Mouse (Mus musculus): ENCODE results near the gene Pcsk7. TPM values are rescaled to one million over a fixed set of nuclear protein-coding genes. Genes with fewer than 3 reads are reported as not detected.

Gene Pcsk7
- total RNA-seq, 2 experiments from 2014 or later, result 13.5 to 15.6 TPM

DNA sequence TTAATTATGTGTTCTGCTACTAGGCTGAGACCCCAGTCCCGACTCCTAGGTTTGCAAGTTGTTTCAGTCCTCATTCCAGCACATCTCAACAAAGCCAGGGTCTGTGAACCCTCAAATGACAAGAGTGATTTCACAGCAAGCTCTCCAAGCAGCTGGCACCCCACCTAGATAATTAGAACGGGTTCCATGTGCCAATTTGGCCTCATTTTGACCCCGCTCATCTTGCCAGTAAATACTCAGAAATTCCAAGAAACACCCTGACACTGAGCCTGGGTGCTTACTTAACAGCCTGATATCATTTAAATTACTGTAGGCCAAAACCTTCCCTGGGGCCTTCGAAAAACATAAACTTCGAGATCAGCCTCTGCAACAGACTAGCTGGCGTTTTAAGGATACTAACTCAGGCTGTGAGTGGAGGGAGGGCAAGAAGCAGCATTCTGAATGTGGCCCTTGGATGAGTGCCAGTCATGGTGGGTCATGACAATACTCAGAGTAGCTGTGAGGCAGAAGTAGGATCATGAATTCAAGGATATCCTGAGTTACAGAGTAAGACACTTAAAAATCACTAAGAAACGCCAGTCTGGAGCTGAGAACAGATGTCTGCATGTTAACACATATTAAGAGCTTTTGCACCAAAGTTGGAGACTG, 51.9 kb downstream of the Pcsk7 start:
- intact Hi-C loops (cut with DNase I), result no loop called here
- DNase-seq, result no peak

DNA sequence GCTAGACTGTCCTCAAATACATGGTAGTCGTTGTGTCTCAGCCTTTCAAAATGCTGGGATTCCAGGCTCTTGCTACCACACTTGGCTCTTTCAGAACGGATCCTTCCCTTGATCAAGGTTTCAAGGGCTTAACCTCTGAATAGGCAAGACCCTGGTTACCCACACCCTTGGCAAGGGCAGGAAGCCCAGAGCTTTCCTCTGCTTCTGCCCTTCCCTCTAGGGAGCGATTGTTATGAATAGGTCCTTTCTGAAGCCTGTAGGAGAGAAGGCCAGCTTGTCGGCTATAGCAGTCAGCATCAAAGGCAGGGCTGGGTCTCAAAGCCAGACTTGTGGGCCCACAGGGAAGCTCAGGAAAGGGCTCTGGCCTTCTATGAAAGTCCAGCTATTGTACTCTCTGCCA, 52.6 kb downstream of the Pcsk7 start:
- intact Hi-C loops (cut with DNase I), result no loop called here
- DNase-seq, result no peak

GRCm38 (mm10) chr9:45959661-45960060, 53.4 kb downstream of the Pcsk7 start:
- no peak for DNase-seq
- intact Hi-C loops (cut with DNase I), result no loop called here

GRCm38 (mm10) chr9:45961855-45962254, 55.6 kb downstream of the Pcsk7 start:
- no peak for DNase-seq

DNA sequence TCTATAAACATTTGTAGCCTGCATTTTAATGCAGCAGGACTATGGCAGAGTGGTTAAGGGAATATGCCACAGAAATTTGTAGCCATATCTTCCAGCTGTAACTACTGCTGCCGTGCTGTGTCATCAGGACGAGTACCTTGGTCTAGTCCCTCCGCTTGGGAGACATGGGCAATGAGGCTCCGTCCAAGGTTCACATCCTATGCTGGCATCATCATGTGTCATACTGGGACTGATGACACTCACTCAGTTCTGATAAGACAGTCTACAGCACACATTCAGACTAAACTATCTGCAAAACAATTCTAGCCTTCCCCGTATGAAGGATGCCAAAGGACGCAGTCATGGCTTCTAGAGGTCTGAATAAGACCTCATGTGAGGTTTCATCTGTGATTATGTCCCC, 57.3 kb downstream of the Pcsk7 start:
- intact Hi-C loops (cut with DNase I), result no loop called here
- no peak for DNase-seq

More at GRCm38 (mm10) chr9:45961855-45962254, 55.6 kb downstream of the Pcsk7 start:
- intact Hi-C loops (cut with DNase I), result no loop called here

DNA sequence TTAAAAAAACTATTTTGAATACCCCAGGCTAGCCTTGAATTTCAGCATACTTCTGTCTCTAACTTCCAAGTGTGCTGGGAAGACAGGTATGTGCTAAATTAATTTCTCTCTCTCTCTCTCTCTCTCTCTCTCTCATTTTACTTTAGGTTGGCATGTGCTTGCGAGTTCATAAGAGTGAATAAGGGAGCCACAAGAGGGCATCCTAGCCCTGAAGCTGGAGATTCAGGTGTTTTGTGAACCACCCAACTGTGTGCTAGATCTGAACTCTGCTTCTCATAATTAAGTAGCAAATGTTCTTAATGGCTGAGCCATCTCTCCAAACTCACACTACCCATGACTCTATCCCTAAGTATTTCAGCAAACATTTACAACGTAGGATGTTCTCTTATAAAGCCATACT, 70.6 kb downstream of the Pcsk7 start:
- intact Hi-C loops (cut with DNase I), result no loop called here
- no peak for DNase-seq

Small RNAs within 50 kb of the gene (microRNA-seq; reads per million reads assigned to microRNA genes)
- 0 to 1.3 reads per million in 2 experiments for gene Mir7087 (ENCODE audit: borderline number of aligned reads in 2 of 2)

Other genes with a start within 250 kb of the Pcsk7 start
- 1 to 10 TPM; 6.8 to 7.6 TPM for gene Cep164, start 77.8 kb upstream of the Pcsk7 start, total RNA-seq (2021)
- gene Bace1, start 67.9 kb upstream of the Pcsk7 start, total RNA-seq (2021), result 10 to 100 TPM; 27.8 to 32.0 TPM
- 10 to 100 TPM; 35.1 to 36.0 TPM for gene Rnf214, start 414 bp downstream of the Pcsk7 start, total RNA-seq (2021)
- 10 to 100 TPM; 71.4 TPM for gene Tagln, start 29.6 kb downstream of the Pcsk7 start, total RNA-seq (2021)
- 10 to 100 TPM; 79.7 to 89.1 TPM for gene Sidt2, start 48.8 kb downstream of the Pcsk7 start, total RNA-seq (2021)
- 10 to 100 TPM; 48.1 to 50.0 TPM for gene Pafah1b2, start 106.2 kb downstream of the Pcsk7 start, total RNA-seq (2021)
- 10 to 100 TPM; 75.9 to 76.1 TPM for gene Sik3, start 106.3 kb downstream of the Pcsk7 start, total RNA-seq (2021)

Measured in heart, postnatal 36 days (tissue).